Mouse (Mus musculus) Patski (cell line): ENCODE data around the gene Ptger1. TPM values are rescaled to one million over a fixed set of nuclear protein-coding genes. Genes with fewer than 3 reads are reported as not detected.

Experiments used
- ATAC-seq: fragments of 100-300 bp; one replicate; pipeline ENCODE4 v1.8.0; 2021
- CTCF ChIA-PET: fragments of 350-600 bp; sonication (Branson Sonifier 250); formaldehyde crosslinking; loops from one replicate; lab custom pipeline; 2022; ENCODE audit warnings: inconsistent platforms; lab: Charles Lee
- POLR2A ChIA-PET: fragments of 350-600 bp; sonication (Branson Sonifier 250); formaldehyde crosslinking; loops from one replicate; lab custom pipeline; 2022; ENCODE audit warnings: antibody characterized with exemption, inconsistent platforms; lab: Charles Lee
- DNase-seq: peaks from one replicate; pipeline ENCODE4 v3.0.0-alpha.2; 2011; ENCODE audit warnings: low read depth, low spot score
- H3K27me3 ChIP-seq: fragments of 371-371 bp; one replicate; pipeline ENCODE4 v1.5.1; 2021
- CTCF ChIP-seq: fragments of 100-300 bp; IDR thresholded peaks from one replicate; pipeline ENCODE4 v1.5.1; 2021
- in situ Hi-C: fragments of 300-500 bp; cut with MboI; formaldehyde crosslinking; loops from 3 replicates; pipeline ENCODE4 v1.11.1; 2018; ENCODE audit warnings: low pct_unique_long_range_greater_than_20kb, mixed read lengths
- polyA plus RNA-seq: library from polyadenylated mRNA; unstranded; gene quantifications from one replicate; pipeline ENCODE4 v1.2.3, GENCODE M21; 2021

The Ptger1 gene
- polyA plus RNA-seq, 1 experiment from 2014 or later = 3.1 TPM

GRCm38 (mm10) chr8:83632083-83632707, 34.3 kb upstream of the Ptger1 start:
- CTCF ChIA-PET = no interaction called here
- in situ Hi-C loops = no loop called here
- TF ChIP-seq CTCF = no peak
- POLR2A ChIA-PET = no interaction called here
- no peak for ATAC-seq
- peaks cover 11% of the 10 kb centered on the region for H3K27me3 ChIP-seq
- DNase-seq = no peak

- DNase-seq (no peak), ATAC-seq (no peak)
- peaks cover 3% of the 10 kb centered on the region for H3K27me3 ChIP-seq
- ChIA-PET CTCF (no interaction called here), POLR2A (no interaction called here)
- TF ChIP-seq CTCF = no peak
- in situ Hi-C loops = no loop called here
Measured at GRCm38 (mm10) chr8:83638856-83639255, 27.6 kb upstream of the Ptger1 start.

- TF ChIP-seq CTCF = no peak
- no peak for DNase-seq
- ATAC-seq = no peak
- in situ Hi-C loops = no loop called here
- ChIA-PET CTCF (no interaction called here), POLR2A (no interaction called here)
- peaks cover 3% of the 10 kb centered on the region for H3K27me3 ChIP-seq
Measured at GRCm38 (mm10) chr8:83639649-83640048, 26.8 kb upstream of the Ptger1 start.

GRCm38 (mm10) chr8:83647511-83647910, 19.0 kb upstream of the Ptger1 start:
- no peak for TF ChIP-seq CTCF
- ATAC-seq (no peak), DNase-seq (no peak)
- in situ Hi-C loops = no loop called here
- POLR2A ChIA-PET = no interaction called here
- no peaks in the 10 kb centered on the region for H3K27me3 ChIP-seq
- CTCF ChIA-PET = no interaction called here

GRCm38 (mm10) chr8:83648031-83648430, 18.4 kb upstream of the Ptger1 start:
- ATAC-seq (no peak), DNase-seq (no peak)
- no peaks in the 10 kb centered on the region for H3K27me3 ChIP-seq
- ChIA-PET CTCF (interaction anchor here (1.3 kb wide), 1 partner anchor 252 kb away, joined by 3 read pairs; the partner anchor contains the start of gene Adgrl1), POLR2A (no interaction called here)
- TF ChIP-seq CTCF = no peak
- in situ Hi-C loops = no loop called here

- no peaks in the 10 kb centered on the region for H3K27me3 ChIP-seq
- in situ Hi-C loops = no loop called here
- DNase-seq (no peak), ATAC-seq (no peak)
- ChIA-PET CTCF (interaction anchor here (1.3 kb wide), 1 partner anchor 12 kb away, joined by 3 read pairs; no protein-coding TSS in a partner anchor), POLR2A (no interaction called here)
- no peak for TF ChIP-seq CTCF
Measured at GRCm38 (mm10) chr8:83649699-83650098, 16.8 kb upstream of the Ptger1 start.

GRCm38 (mm10) chr8:83652030-83652743, 14.3 kb upstream of the Ptger1 start, which contains the start of gene Gipc1:
Gene Gipc1, plus strand, starts transcription at chr8:83652677.
- H3K27me3 ChIP-seq = no peaks in the 10 kb centered on the region
- DNase-seq = peak; percentile 82
- peak; percentile 95 for ATAC-seq
- no peak for TF ChIP-seq CTCF
- ChIA-PET POLR2A (interaction anchor here (0.6 to 1.7 kb wide), 4 partner anchors 9 to 14 kb away, joined by 3 to 7 read pairs (median 6); partner anchors contain the start of gene Ptger1), CTCF (interaction anchor here (2.2 to 2.5 kb wide), 3 partner anchors 10 to 43 kb away, joined by 6 to 17 read pairs (median 7); partner anchors contain the start of genes Dnajb1 and Tecr)
- in situ Hi-C loops = no loop called here

- TF ChIP-seq CTCF = no peak
- ATAC-seq (peak; percentile 6), DNase-seq (no peak)
- CTCF ChIA-PET = interaction anchor here (2.2 to 2.5 kb wide), 2 partner anchors 10 to 44 kb away, joined by 7 to 17 read pairs; partner anchors contain the start of genes Dnajb1 and Tecr
- H3K27me3 ChIP-seq = no peaks in the 10 kb centered on the region
- POLR2A ChIA-PET = interaction anchor here (0.9 to 1.7 kb wide), 4 partner anchors 8 to 40 kb away, joined by 3 to 7 read pairs (median 6); no protein-coding TSS in a partner anchor
- in situ Hi-C loops = no loop called here
Measured at GRCm38 (mm10) chr8:83652744-83653661, 13.5 kb upstream of the Ptger1 start.

- TF ChIP-seq CTCF = no peak
- in situ Hi-C loops = no loop called here
- CTCF ChIA-PET = interaction anchor here (2.2 to 2.5 kb wide), 2 partner anchors 9 to 45 kb away, joined by 7 to 17 read pairs; partner anchors contain the start of genes Dnajb1 and Tecr
- ATAC-seq = no peak
- H3K27me3 ChIP-seq = no peaks in the 10 kb centered on the region
- POLR2A ChIA-PET = interaction anchor here (0.9 to 1.7 kb wide), 3 partner anchors 7 to 41 kb away, joined by 3 to 7 read pairs (median 7); no protein-coding TSS in a partner anchor
- no peak for DNase-seq
Measured at GRCm38 (mm10) chr8:83653662-83654017, 12.8 kb upstream of the Ptger1 start.

GRCm38 (mm10) chr8:83654725-83655124, 11.8 kb upstream of the Ptger1 start:
- POLR2A ChIA-PET = no interaction called here
- DNase-seq = no peak
- in situ Hi-C loops = loop anchor here (5.0 kb wide), 1 partner anchor 238 kb away; no protein-coding TSS in a partner anchor
- no peak for TF ChIP-seq CTCF
- H3K27me3 ChIP-seq = no peaks in the 10 kb centered on the region
- CTCF ChIA-PET = interaction anchor here (2.2 kb wide), 1 partner anchor 8 kb away, joined by 17 read pairs; no protein-coding TSS in a partner anchor
- no peak for ATAC-seq
